Mouse (Mus musculus) intestine, embryonic 15.5 days (tissue): ENCODE results near the gene Syt17. TPM values are rescaled to one million over a fixed set of nuclear protein-coding genes. Genes with fewer than 3 reads are reported as not detected.

Source experiments
- ATAC-seq: fragments of 200-750 bp; cut with Nextera tagmentation; 2 replicates; pipeline ENCODE4 v1.8.0; 2017; ENCODE audit warnings: moderate TSS enrichment, moderate library complexity
- H3K27ac ChIP-seq: fragments of 300-500 bp; sonication (generic); 2 replicates; pipeline ENCODE4 v1.5.1; 2015; ENCODE audit warnings: mild to moderate bottlenecking, inconsistent platforms
- H3K27me3 ChIP-seq: fragments of 300-500 bp; sonication (generic); replicated peaks from 2 replicates; pipeline ENCODE4 v1.6.1; 2015; ENCODE audit warnings: inconsistent platforms
- H3K36me3 ChIP-seq: fragments of 300-500 bp; sonication (generic); 2 replicates; pipeline ENCODE4 v1.6.1; 2015; ENCODE audit warnings: inconsistent platforms
- H3K4me1 ChIP-seq: fragments of 300-500 bp; sonication (generic); replicated peaks from 2 replicates; pipeline ENCODE4 v1.6.1; 2015; ENCODE audit warnings: inconsistent platforms
- H3K4me2 ChIP-seq: fragments of 300-500 bp; sonication (generic); replicated peaks from 2 replicates; pipeline ENCODE4 v1.6.1; 2015; ENCODE audit warnings: mild to moderate bottlenecking, inconsistent platforms
- H3K4me3 ChIP-seq: fragments of 300-500 bp; sonication (generic); replicated peaks from 2 replicates; pipeline ENCODE4 v1.5.1; 2015; ENCODE audit warnings: inconsistent platforms
- H3K9ac ChIP-seq: fragments of 300-500 bp; sonication (generic); 2 replicates; pipeline ENCODE4 v1.6.1; 2015; ENCODE audit warnings: inconsistent platforms
- H3K9me3 ChIP-seq: fragments of 300-500 bp; sonication (generic); 2 replicates; pipeline ENCODE4 v1.6.1; 2016; ENCODE audit warnings: inconsistent platforms
- WGBS: fragments of 180-500 bp; shearing (Covaris S2); methylation state at CpG from one replicate; pipeline ENCODE4 v1.1.7; 2015; 5-methylcytosine and 5-hydroxymethylcytosine counted together
- polyA plus RNA-seq: library from polyadenylated mRNA; unstranded; fragments of >200 nt; fragmentation: Nextera tagmentation; extraction: Ambion mirVana; gene quantifications from 2 replicates; pipeline ENCODE4 v1.2.1, GENCODE M21; 2015

Gene Syt17
- polyA plus RNA-seq, 1 experiment from 2014 or later = 6.5 TPM

GRCm38 (mm10) chr7:118452940-118453339 is 4.9 kb upstream of the Syt17 start:
- Histone ChIP-seq H3K27me3 (no peaks in the 10 kb centered on the region), H3K4me1 (peaks cover 6% of the 10 kb centered on the region; the same call in 1 of the 2 replicates), H3K9me3 (no peaks in the 10 kb centered on the region), H3K36me3 (no peaks in the 10 kb centered on the region), H3K4me3 (no peak overlapping the region), H3K4me2 (no peak overlapping the region), H3K27ac (no peak overlapping the region), H3K9ac (no peak overlapping the region)
- 28% methylated on average over 2 of the region's 2 CpGs for WGBS
- ATAC-seq = no peak

GRCm38 (mm10) chr7:118447291-118448133 is 510 bp downstream of the Syt17 start:
- peak overlapping the region; percentile 64 for H3K4me3 ChIP-seq
- no peaks in the 10 kb centered on the region for H3K9me3 ChIP-seq
- ATAC-seq = peak; percentile 49
- H3K4me1 ChIP-seq = peaks cover 19% of the 10 kb centered on the region
- H3K27me3 ChIP-seq = 0 out of 2 replicates have a peak, but pooled peaks cover 3% of the 10 kb centered on the region
- peak overlapping the region; percentile 93 for H3K4me2 ChIP-seq
- H3K27ac ChIP-seq = 0 out of 2 replicates have a peak overlapping the region, but pooled peaks have one; percentile 19
- peak overlapping the region; percentile 52 for H3K9ac ChIP-seq
- no peaks in the 10 kb centered on the region for H3K36me3 ChIP-seq
- WGBS = under 1% methylated on average over 65 of the region's 65 CpGs

- no peak overlapping the region for H3K9ac ChIP-seq
- H3K4me1 ChIP-seq = peaks cover 19% of the 10 kb centered on the region
- 53% methylated on average over 7 of the region's 7 CpGs for WGBS
- H3K4me3 ChIP-seq = no peak overlapping the region
- 0 out of 2 replicates have a peak, but pooled peaks cover 3% of the 10 kb centered on the region for H3K27me3 ChIP-seq
- H3K4me2 ChIP-seq = no peak overlapping the region
- H3K36me3 ChIP-seq = no peaks in the 10 kb centered on the region
- no peaks in the 10 kb centered on the region for H3K9me3 ChIP-seq
- no peak for ATAC-seq
- H3K27ac ChIP-seq = no peak overlapping the region
Observed at GRCm38 (mm10) chr7:118443895-118444485, 4.0 kb downstream of the Syt17 start.

GRCm38 (mm10) chr7:118443371-118443770 is 4.7 kb downstream of the Syt17 start:
- Histone ChIP-seq H3K9me3 (no peaks in the 10 kb centered on the region), H3K4me2 (0 out of 2 replicates have a peak overlapping the region, but pooled peaks have one; percentile 5), H3K27me3 (0 out of 2 replicates have a peak, but pooled peaks cover 3% of the 10 kb centered on the region), H3K36me3 (no peaks in the 10 kb centered on the region), H3K4me3 (no peak overlapping the region), H3K9ac (no peak overlapping the region), H3K4me1 (peaks cover 17% of the 10 kb centered on the region), H3K27ac (no peak overlapping the region)
- WGBS = 12% methylated on average over 9 of the region's 9 CpGs
- ATAC-seq = no peak

GRCm38 (mm10) chr7:118441535-118441934 is 6.5 kb downstream of the Syt17 start:
- 0 out of 2 replicates have a peak, but pooled peaks cover 4% of the 10 kb centered on the region for H3K4me1 ChIP-seq
- H3K9ac ChIP-seq = no peak overlapping the region
- WGBS = 79% methylated on average over 6 of the region's 6 CpGs
- H3K27ac ChIP-seq = no peak overlapping the region
- H3K36me3 ChIP-seq = no peaks in the 10 kb centered on the region
- no peak overlapping the region for H3K4me3 ChIP-seq
- H3K9me3 ChIP-seq = no peaks in the 10 kb centered on the region
- ATAC-seq = no peak
- 0 out of 2 replicates have a peak, but pooled peaks cover 3% of the 10 kb centered on the region for H3K27me3 ChIP-seq
- H3K4me2 ChIP-seq = no peak overlapping the region

- Histone ChIP-seq H3K36me3 (no peaks in the 10 kb centered on the region), H3K27ac (no peak overlapping the region), H3K4me3 (no peak overlapping the region), H3K27me3 (no peaks in the 10 kb centered on the region), H3K4me2 (no peak overlapping the region), H3K9ac (no peak overlapping the region), H3K9me3 (no peaks in the 10 kb centered on the region), H3K4me1 (no peaks in the 10 kb centered on the region)
- 60% methylated on average over 7 of the region's 7 CpGs for WGBS
- no peak for ATAC-seq
Observed at GRCm38 (mm10) chr7:118437101-118437802, 10.8 kb downstream of the Syt17 start.

GRCm38 (mm10) chr7:118428937-118429336 is 19.1 kb downstream of the Syt17 start:
- 76% methylated on average over 2 of the region's 2 CpGs for WGBS
- H3K4me2 ChIP-seq = no peak overlapping the region
- H3K9me3 ChIP-seq = no peaks in the 10 kb centered on the region
- no peak overlapping the region for H3K27ac ChIP-seq
- H3K4me1 ChIP-seq = no peaks in the 10 kb centered on the region
- no peak overlapping the region for H3K9ac ChIP-seq
- no peaks in the 10 kb centered on the region for H3K36me3 ChIP-seq
- no peaks in the 10 kb centered on the region for H3K27me3 ChIP-seq
- no peak for ATAC-seq
- H3K4me3 ChIP-seq = no peak overlapping the region

GRCm38 (mm10) chr7:118419491-118420180 is 28.4 kb downstream of the Syt17 start:
- no peaks in the 10 kb centered on the region for H3K4me1 ChIP-seq
- no peak overlapping the region for H3K9ac ChIP-seq
- no peaks in the 10 kb centered on the region for H3K9me3 ChIP-seq
- no peak overlapping the region for H3K4me3 ChIP-seq
- H3K27me3 ChIP-seq = no peaks in the 10 kb centered on the region
- H3K4me2 ChIP-seq = no peak overlapping the region
- 66% methylated on average over 6 of the region's 6 CpGs for WGBS
- H3K27ac ChIP-seq = no peak overlapping the region
- H3K36me3 ChIP-seq = no peaks in the 10 kb centered on the region
- ATAC-seq = no peak

GRCm38 (mm10) chr7:118414183-118414582 is 33.8 kb downstream of the Syt17 start:
- no peak overlapping the region for H3K27ac ChIP-seq
- 80% methylated on average over 3 of the region's 3 CpGs for WGBS
- H3K4me2 ChIP-seq = no peak overlapping the region
- H3K4me1 ChIP-seq = no peaks in the 10 kb centered on the region
- H3K36me3 ChIP-seq = no peaks in the 10 kb centered on the region
- ATAC-seq = no peak
- no peak overlapping the region for H3K4me3 ChIP-seq
- no peak overlapping the region for H3K9ac ChIP-seq
- no peaks in the 10 kb centered on the region for H3K9me3 ChIP-seq
- H3K27me3 ChIP-seq = no peaks in the 10 kb centered on the region

- Histone ChIP-seq H3K4me1 (no peaks in the 10 kb centered on the region), H3K9me3 (no peaks in the 10 kb centered on the region), H3K4me2 (no peak overlapping the region), H3K27ac (no peak overlapping the region), H3K9ac (no peak overlapping the region), H3K27me3 (no peaks in the 10 kb centered on the region), H3K36me3 (no peaks in the 10 kb centered on the region), H3K4me3 (no peak overlapping the region)
- 82% methylated on average over 3 of the region's 3 CpGs for WGBS
- ATAC-seq = no peak
Observed at GRCm38 (mm10) chr7:118411877-118412276, 36.1 kb downstream of the Syt17 start.

- WGBS = 33% methylated on average over 2 of the region's 2 CpGs
- no peaks in the 10 kb centered on the region for H3K27me3 ChIP-seq
- H3K4me2 ChIP-seq = no peak overlapping the region
- ATAC-seq = no peak
- no peaks in the 10 kb centered on the region for H3K4me1 ChIP-seq
- H3K9me3 ChIP-seq = no peaks in the 10 kb centered on the region
- H3K36me3 ChIP-seq = no peaks in the 10 kb centered on the region
- no peak overlapping the region for H3K9ac ChIP-seq
- H3K4me3 ChIP-seq = no peak overlapping the region
- no peak overlapping the region for H3K27ac ChIP-seq
Observed at GRCm38 (mm10) chr7:118409421-118409820, 38.6 kb downstream of the Syt17 start.

GRCm38 (mm10) chr7:118405251-118405650 is 42.8 kb downstream of the Syt17 start:
- no peak overlapping the region for H3K27ac ChIP-seq
- H3K4me2 ChIP-seq = no peak overlapping the region
- no peaks in the 10 kb centered on the region for H3K27me3 ChIP-seq
- no peaks in the 10 kb centered on the region for H3K4me1 ChIP-seq
- H3K36me3 ChIP-seq = no peaks in the 10 kb centered on the region
- H3K4me3 ChIP-seq = no peak overlapping the region
- ATAC-seq = no peak
- no peaks in the 10 kb centered on the region for H3K9me3 ChIP-seq
- H3K9ac ChIP-seq = no peak overlapping the region
